Mouse (Mus musculus): Measurements from ENCODE around the gene Rorb. TPM values are rescaled to one million over a fixed set of nuclear protein-coding genes. Genes with fewer than 3 reads are reported as not detected.

The Rorb gene
- polyA plus RNA-seq, 1 experiment from 2014 or later: 1.7 TPM

DNA sequence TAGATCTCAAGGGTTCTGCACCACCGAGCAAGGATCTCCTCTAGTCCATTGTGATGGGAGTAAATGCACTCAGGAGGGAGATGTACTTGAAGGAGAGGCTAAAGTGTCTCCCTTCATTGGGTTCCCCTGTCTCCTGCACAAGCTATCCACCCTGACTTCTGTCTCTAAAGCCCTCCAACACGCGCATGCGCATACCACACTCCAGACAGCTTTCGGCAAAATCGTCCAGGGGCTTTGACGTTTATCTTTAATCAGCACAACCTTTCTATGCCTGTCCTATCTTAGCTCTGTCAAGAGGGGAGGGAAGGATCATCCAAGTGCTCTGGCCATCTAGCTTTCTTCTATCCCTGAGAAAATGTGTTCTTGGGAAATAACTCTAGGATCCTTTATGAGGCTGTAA, 21.6 kb downstream of the Rorb start:
- 96% methylated on average over 7 of the region's 7 CpGs for WGBS
- H3K4me3 ChIP-seq: no peak overlapping the region
- H3K36me3 ChIP-seq (replicated peaks): no peaks in the 10 kb centered on the region
- no peak for DNase-seq (ENCODE audit: extremely low spot score, low spot score)
- no peaks in the 10 kb centered on the region for H3K9me3 ChIP-seq
- no peaks in the 10 kb centered on the region for H3K4me1 ChIP-seq
- H3K27ac ChIP-seq: no peak overlapping the region
- H3K27me3 ChIP-seq (ENCODE audit: poor library complexity, severe bottlenecking): no peaks in the 10 kb centered on the region

DNA sequence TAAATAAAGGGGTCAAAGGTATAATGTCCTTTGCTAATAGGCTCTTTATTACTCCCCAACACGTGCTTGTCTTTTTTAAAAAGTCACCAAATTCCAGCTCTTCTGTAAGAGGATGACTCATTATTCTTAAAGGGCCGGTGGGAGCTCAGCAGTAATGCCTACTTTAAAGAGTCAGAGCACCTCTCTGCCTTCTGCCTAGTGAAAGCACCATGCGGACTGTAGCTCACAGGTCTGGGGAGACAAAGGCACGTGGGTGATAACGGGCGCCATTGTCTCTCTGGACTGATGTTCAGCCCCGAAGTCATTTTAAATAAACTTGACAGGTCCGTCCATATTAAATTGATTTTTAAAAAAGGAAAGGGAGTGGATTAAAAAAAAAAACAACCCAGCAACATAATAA, 33.1 kb downstream of the Rorb start:
- no peak for DNase-seq (ENCODE audit: extremely low spot score, low spot score)
- 76% methylated on average over 8 of the region's 8 CpGs for WGBS
- Histone ChIP-seq H3K27ac (no peak overlapping the region), H3K9me3 (no peaks in the 10 kb centered on the region), H3K4me1 (no peaks in the 10 kb centered on the region), H3K27me3 (ENCODE audit: poor library complexity, severe bottlenecking) (no peaks in the 10 kb centered on the region), H3K4me3 (no peak overlapping the region), H3K36me3 (replicated peaks) (no peaks in the 10 kb centered on the region)

DNA sequence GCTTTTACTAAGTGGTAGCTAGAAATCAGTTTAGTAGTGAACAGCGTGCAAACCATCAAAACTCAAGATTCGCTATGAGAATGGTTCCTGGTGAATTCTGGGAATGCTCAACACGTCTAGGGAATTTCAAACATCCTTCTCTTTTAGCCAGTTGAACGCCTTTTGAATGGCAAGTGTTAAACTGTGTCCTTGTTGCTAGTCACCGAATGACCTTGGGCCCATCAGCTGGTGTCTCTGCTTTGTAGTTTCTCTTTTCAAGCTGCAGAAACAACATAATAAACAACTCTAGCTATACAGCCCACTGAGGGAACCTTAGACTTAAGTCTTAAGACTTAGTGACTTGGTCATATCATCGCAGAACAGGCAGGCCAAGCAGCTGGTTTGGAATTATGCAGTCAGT, 36.2 kb downstream of the Rorb start:
- Histone ChIP-seq H3K4me3 (no peak overlapping the region), H3K4me1 (no peaks in the 10 kb centered on the region), H3K9me3 (no peaks in the 10 kb centered on the region), H3K27me3 (ENCODE audit: poor library complexity, severe bottlenecking) (no peaks in the 10 kb centered on the region), H3K36me3 (replicated peaks) (no peaks in the 10 kb centered on the region), H3K27ac (no peak overlapping the region)
- 89% methylated on average over 6 of the region's 6 CpGs for WGBS
- DNase-seq (ENCODE audit: extremely low spot score, low spot score): no peak

DNA sequence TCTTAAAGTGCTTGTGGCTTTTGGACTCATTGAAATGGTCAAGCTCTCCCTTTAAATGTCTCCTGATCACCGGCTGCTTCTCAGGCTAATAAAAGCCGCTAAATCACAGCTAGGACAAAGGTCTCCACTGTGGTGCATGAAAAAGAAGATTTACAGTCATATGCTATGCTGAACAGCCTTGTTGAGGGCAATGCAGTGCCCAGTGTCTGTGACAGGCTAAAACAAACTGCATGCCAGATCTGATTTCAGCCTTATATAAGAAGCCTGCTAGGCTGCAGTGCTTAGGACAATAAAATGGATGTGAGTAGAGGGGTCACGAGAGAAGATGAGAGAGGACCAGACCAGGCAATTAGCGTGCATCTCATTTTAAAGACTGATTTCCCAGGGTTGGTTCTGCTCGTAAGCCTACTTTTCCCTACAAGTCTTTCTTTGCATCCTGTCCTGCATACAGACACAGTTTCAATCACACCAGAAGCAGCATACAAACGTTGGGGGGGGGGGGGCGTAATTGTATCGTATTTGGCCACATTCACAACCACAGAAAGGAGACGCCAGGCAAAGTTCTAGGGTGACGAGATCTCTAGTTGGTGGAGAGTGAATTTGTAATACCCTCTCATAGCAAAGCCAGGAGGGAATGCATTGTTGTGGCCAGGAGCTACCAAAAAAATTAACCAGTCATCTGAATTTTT, 52.1 kb downstream of the Rorb start:
- H3K4me3 ChIP-seq: no peak overlapping the region
- DNase-seq (ENCODE audit: extremely low spot score, low spot score): no peak
- peak overlapping the region; percentile 2; the same call in 1 of the 2 replicates for H3K27ac ChIP-seq
- H3K36me3 ChIP-seq (replicated peaks): no peaks in the 10 kb centered on the region
- peaks cover 7% of the 10 kb centered on the region for H3K4me1 ChIP-seq
- no peaks in the 10 kb centered on the region for H3K9me3 ChIP-seq
- WGBS: 70% methylated on average over 10 of the region's 10 CpGs
- H3K27me3 ChIP-seq (ENCODE audit: poor library complexity, severe bottlenecking): no peaks in the 10 kb centered on the region

DNA sequence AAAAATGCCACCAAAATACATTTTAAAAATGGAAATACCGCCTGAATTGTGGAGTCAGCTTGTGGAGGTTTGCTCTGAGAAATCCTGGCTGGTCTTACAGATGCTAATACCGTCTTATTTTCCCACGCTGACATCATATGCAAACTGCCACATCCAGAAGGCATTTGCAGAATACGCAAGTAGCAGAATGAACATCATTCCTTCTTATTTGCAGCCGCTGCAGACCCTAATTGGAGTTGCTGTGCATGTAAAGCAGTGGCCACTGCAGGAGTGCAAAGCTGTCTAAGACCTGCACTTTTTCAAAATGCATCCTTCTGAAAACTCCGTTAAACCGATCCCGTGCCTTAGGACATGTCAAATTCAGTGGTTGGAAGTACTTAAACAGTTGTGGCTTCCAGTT, 52.8 kb downstream of the Rorb start:
- no peak overlapping the region for H3K4me3 ChIP-seq
- H3K36me3 ChIP-seq (replicated peaks): no peaks in the 10 kb centered on the region
- 91% methylated on average over 8 of the region's 8 CpGs for WGBS
- no peak for DNase-seq (ENCODE audit: extremely low spot score, low spot score)
- peaks cover 7% of the 10 kb centered on the region for H3K4me1 ChIP-seq
- no peak overlapping the region for H3K27ac ChIP-seq
- no peaks in the 10 kb centered on the region for H3K27me3 ChIP-seq (ENCODE audit: poor library complexity, severe bottlenecking)
- no peaks in the 10 kb centered on the region for H3K9me3 ChIP-seq

DNA sequence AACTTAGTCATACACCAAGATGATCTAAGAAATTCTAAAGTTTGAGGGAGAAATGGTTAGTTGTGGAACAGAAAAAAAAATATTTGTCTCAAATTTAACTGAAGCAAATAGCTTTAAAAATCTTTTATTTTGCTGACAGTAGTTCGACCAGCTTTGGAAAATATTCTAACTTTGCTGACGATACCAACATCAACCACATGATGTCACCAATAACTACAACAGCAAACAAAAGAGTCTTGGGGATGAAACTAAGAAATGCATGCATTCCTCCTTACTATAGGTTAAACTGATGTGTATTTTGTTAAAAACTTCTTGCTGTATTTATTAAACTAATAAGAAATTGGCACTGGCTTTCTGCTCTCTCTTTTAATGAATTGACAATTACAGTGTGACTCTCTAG, 67.9 kb downstream of the Rorb start:
- WGBS: 61% methylated on average over 2 of the region's 2 CpGs
- no peak for DNase-seq (ENCODE audit: extremely low spot score, low spot score)
- H3K4me3 ChIP-seq: no peak overlapping the region
- H3K27ac ChIP-seq: no peak overlapping the region
- peaks cover 23% of the 10 kb centered on the region for H3K4me1 ChIP-seq
- no peaks in the 10 kb centered on the region for H3K27me3 ChIP-seq (ENCODE audit: poor library complexity, severe bottlenecking)
- H3K9me3 ChIP-seq: no peaks in the 10 kb centered on the region
- no peaks in the 10 kb centered on the region for H3K36me3 ChIP-seq (replicated peaks)

DNA sequence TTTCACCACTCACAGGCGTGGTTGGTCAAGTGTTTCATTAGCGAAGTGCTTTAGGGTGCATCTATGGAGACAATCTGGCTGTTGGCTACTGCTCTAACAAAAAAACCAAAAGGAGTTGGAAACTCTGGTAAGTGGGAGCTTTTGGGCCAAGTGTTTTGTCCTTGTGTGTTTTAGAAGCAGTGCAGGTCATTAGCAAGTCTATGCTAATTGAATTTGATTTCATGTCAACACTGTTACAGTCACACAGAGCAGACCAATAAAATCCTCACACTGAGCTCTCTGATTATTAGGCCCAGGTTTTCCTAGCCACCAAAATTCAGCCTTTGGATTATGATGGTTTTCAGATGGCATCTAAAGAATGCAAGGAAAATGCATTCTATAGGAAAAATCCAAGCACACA, 70.2 kb downstream of the Rorb start:
- H3K36me3 ChIP-seq (replicated peaks): no peaks in the 10 kb centered on the region
- H3K9me3 ChIP-seq: no peaks in the 10 kb centered on the region
- no peak for DNase-seq (ENCODE audit: extremely low spot score, low spot score)
- no peak overlapping the region for H3K4me3 ChIP-seq
- no peaks in the 10 kb centered on the region for H3K27me3 ChIP-seq (ENCODE audit: poor library complexity, severe bottlenecking)
- H3K27ac ChIP-seq: no peak overlapping the region
- H3K4me1 ChIP-seq: peaks cover 23% of the 10 kb centered on the region
- WGBS: 84% methylated on average over 2 of the region's 2 CpGs

DNA sequence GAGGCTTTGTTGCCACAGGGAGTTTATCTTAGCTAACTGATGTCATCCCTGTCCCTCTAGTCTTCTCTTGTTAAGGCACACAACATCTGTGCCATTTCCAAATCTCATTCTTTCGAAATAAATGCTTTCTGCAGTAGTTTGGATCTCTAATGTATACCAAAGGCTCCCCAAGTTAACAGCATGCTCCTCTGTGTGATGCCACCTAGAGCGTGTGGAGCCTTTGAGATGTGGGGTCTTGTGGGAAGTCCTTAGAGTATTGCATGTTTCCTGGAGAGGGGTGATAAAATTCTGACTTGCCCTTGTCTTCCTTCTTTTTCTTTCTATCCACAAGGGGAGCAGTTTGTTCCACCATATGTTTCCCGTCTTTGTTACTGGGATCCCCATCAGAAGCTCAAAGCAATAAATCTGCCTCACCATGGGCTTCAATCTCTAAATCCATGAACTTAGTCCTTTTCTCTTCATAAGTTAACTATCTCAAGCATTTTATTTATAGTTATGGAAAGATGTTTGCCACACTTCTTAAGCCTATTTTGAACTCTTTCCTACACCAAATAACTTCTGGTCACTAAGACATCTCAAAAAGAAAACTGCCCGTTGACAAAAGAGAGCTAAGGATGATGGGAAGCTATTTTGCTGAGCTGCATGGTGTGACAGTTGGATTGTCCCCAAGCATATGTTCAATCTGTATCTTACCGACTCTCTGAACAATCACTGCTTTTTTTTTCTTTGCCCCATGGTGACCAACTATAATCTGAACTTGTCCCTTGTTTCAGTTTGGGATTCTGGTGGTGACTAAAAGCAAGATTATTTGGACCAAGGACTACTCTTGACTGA, 76.3 kb downstream of the Rorb start:
- no peaks in the 10 kb centered on the region for H3K9me3 ChIP-seq
- no peak overlapping the region for H3K27ac ChIP-seq
- no peak overlapping the region for H3K4me3 ChIP-seq
- no peaks in the 10 kb centered on the region for H3K4me1 ChIP-seq
- no peak for DNase-seq (ENCODE audit: extremely low spot score, low spot score)
- 89% methylated on average over 5 of the region's 5 CpGs for WGBS
- no peaks in the 10 kb centered on the region for H3K27me3 ChIP-seq (ENCODE audit: poor library complexity, severe bottlenecking)
- H3K36me3 ChIP-seq (replicated peaks): no peaks in the 10 kb centered on the region

DNA sequence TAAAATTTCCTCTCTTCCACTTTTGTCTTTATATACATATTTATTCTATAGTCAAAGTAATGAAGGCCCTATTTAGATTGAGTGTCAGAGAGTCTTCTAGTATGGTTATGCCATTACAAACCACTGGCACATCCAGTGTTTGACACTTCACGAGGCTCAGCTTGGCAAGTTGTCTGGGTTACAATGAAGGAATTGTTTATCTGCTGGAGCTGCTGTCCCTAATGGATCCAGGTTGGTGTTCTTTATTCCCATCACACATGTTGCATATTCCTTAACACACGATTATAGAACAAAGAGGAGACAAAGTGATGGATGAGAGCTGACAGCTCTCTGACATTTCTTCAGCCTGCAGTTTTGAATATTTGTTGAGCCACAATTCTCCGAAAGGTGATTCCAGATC, 77.0 kb downstream of the Rorb start:
- no peak for DNase-seq (ENCODE audit: extremely low spot score, low spot score)
- H3K4me1 ChIP-seq: no peaks in the 10 kb centered on the region
- no peak overlapping the region for H3K27ac ChIP-seq
- WGBS: 90% methylated on average over 3 of the region's 3 CpGs
- no peaks in the 10 kb centered on the region for H3K9me3 ChIP-seq
- H3K27me3 ChIP-seq (ENCODE audit: poor library complexity, severe bottlenecking): no peaks in the 10 kb centered on the region
- H3K4me3 ChIP-seq: no peak overlapping the region
- no peaks in the 10 kb centered on the region for H3K36me3 ChIP-seq (replicated peaks)

DNA sequence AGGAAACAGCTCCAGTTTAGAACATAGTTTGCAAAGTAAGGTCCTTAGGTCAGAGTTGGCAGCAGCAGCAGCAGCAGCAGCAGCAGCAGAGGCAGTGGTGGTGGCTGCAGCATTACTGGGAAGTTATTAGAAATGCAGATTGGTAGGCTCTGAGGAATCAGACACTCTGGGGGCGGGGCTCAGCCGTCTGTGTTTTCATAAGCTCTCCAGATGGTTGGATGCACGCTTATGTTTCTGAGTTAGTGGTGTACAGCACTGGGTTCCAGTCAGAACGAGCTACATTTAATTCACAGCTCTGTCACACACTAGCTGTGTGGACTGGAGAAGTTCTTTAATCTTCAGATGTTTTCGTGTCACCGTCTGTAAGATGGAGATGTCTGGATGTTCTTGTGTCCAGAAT, 105.9 kb downstream of the Rorb start:
- peaks cover 19% of the 10 kb centered on the region for H3K4me1 ChIP-seq
- H3K36me3 ChIP-seq (replicated peaks): no peaks in the 10 kb centered on the region
- 73% methylated on average over 6 of the region's 6 CpGs for WGBS
- no peak overlapping the region for H3K4me3 ChIP-seq
- no peaks in the 10 kb centered on the region for H3K9me3 ChIP-seq
- no peaks in the 10 kb centered on the region for H3K27me3 ChIP-seq (ENCODE audit: poor library complexity, severe bottlenecking)
- DNase-seq (ENCODE audit: extremely low spot score, low spot score): no peak
- no peak overlapping the region for H3K27ac ChIP-seq

DNA sequence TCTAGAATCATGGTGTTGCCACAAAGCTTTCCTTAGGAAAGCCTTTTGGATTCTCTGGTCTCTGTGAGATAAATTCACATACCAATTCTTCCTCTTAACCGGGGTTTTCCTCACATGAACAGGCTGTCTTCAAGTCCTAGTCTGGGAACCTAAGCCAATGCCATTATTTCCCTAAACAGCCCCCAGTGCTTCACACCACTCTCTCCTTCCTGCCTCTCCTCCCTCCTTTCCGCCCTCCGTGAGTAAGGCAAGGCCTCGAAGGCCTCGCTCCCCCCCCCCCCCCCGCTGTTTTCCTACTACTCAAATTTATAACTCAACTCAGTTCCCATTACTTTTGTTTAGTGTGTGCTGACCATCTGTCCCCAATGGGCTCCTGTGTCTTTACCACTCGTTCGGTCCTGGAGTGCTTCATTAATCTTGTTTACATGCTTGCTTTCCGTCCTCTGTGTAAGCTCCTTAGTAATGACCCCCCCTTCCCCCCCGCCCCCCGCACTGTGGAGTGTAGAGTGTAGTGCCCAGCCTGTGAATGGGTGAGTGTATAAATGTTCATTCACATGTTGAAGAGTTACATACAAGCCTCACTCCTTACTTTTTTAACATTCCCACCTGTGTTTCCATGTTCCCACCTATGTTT, 106.9 kb downstream of the Rorb start:
- Histone ChIP-seq H3K4me3 (no peak overlapping the region), H3K27me3 (ENCODE audit: poor library complexity, severe bottlenecking) (no peaks in the 10 kb centered on the region), H3K36me3 (replicated peaks) (no peaks in the 10 kb centered on the region), H3K27ac (no peak overlapping the region), H3K9me3 (no peaks in the 10 kb centered on the region), H3K4me1 (peaks cover 19% of the 10 kb centered on the region)
- no peak for DNase-seq (ENCODE audit: extremely low spot score, low spot score)
- 68% methylated on average over 11 of the region's 11 CpGs for WGBS

DNA sequence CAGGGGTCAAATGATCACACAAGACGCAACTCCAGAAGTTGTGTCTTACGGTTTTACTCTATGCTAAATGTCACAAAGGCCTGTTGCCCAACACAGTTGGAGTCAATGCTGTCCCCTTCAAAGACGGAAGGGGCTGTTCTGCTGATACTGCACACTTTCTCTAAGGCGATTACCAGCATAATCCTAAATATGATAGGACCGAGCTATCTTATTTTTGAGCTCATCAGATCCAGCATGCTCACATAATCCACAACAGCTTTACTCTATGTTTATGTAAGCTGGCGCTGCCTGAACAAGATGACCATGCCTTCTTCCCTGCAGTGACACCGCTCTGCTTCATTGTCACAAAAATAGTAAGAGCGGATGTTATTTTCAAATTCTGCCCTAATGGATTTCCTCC, 112.0 kb downstream of the Rorb start:
- H3K4me3 ChIP-seq: no peak overlapping the region
- no peak for DNase-seq (ENCODE audit: extremely low spot score, low spot score)
- H3K36me3 ChIP-seq (replicated peaks): no peaks in the 10 kb centered on the region
- no peak overlapping the region for H3K27ac ChIP-seq
- H3K9me3 ChIP-seq: no peaks in the 10 kb centered on the region
- no peaks in the 10 kb centered on the region for H3K27me3 ChIP-seq (ENCODE audit: poor library complexity, severe bottlenecking)
- H3K4me1 ChIP-seq: peaks cover 11% of the 10 kb centered on the region
- 90% methylated on average over 8 of the region's 8 CpGs for WGBS

DNA sequence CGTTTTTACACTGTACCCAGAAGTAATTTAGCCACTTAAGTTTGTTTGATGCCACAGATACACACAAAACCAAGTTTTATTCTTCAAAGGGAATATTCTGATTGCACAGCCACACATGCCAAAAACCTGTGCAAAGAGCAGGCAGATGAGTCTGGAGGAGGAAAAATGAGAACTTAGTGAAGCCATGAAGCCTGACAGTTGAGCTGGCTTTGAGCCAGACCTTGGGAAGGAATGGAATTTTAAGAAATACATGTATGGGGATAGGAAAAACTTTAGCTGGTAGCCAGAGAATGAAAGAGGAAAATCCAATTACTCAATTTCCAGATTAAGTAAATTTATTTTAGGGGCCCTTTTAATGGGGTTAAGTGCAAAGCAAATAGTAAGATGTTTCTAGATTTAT, 113.3 kb downstream of the Rorb start:
- no peak overlapping the region for H3K4me3 ChIP-seq
- DNase-seq (ENCODE audit: extremely low spot score, low spot score): no peak
- H3K4me1 ChIP-seq: peaks cover 12% of the 10 kb centered on the region
- H3K9me3 ChIP-seq: no peaks in the 10 kb centered on the region
- no peaks in the 10 kb centered on the region for H3K36me3 ChIP-seq (replicated peaks)
- no peaks in the 10 kb centered on the region for H3K27me3 ChIP-seq (ENCODE audit: poor library complexity, severe bottlenecking)
- 81% methylated on average over 1 of the region's 1 CpGs for WGBS
- no peak overlapping the region for H3K27ac ChIP-seq
